Mouse (Mus musculus) G1E (cell line): ENCODE measurements at regions not wholly inside any gene's neighbourhood (a gene's known extent, or its start where the extent isn't known, plus 50 kb on each side); places are given as distances from the start of the nearest gene placed in this dataset.

Source experiments
- ATAC-seq: 2 replicates; pipeline ENCODE4 v1.8.0; 2016; ENCODE audit warnings: mild to moderate bottlenecking; ENCODE audit not compliant: insufficient number of reproducible peaks, poor library complexity, low FRiP score, severe bottlenecking; ENCODE audit errors: extremely low read depth
- DNase-seq: peaks from one replicate; pipeline ENCODE4 v3.0.0; 2012; ENCODE audit warnings: low spot score
- H3K27me3 ChIP-seq: 2 replicates; pipeline ENCODE4 v1.6.1; 2012; ENCODE audit warnings: mild to moderate bottlenecking, low read length, inconsistent platforms; ENCODE audit not compliant: insufficient read depth
- H3K36me3 ChIP-seq: replicated peaks from 2 replicates; pipeline ENCODE3; 2012; ENCODE audit warnings: mild to moderate bottlenecking, inconsistent platforms
- H3K4me1 ChIP-seq: 2 replicates; pipeline ENCODE4 v1.6.1; 2012; ENCODE audit warnings: low read depth, low read length, inconsistent platforms, mixed read lengths; ENCODE audit not compliant: insufficient read depth
- H3K4me3 ChIP-seq: 2 replicates; pipeline ENCODE4 v1.5.1; 2012; ENCODE audit warnings: low read depth, mild to moderate bottlenecking, inconsistent platforms, low read length, moderate library complexity, mixed read lengths
- H3K9me3 ChIP-seq: replicated peaks from 2 replicates; pipeline ENCODE4 v1.6.1; 2012; ENCODE audit warnings: inconsistent platforms
- CTCF ChIP-seq: IDR thresholded peaks from 2 replicates; pipeline ENCODE4 v1.5.1; 2012; ENCODE audit warnings: low read depth, low read length, inconsistent platforms, mixed read lengths
- GATA1 ChIP-seq: IDR thresholded peaks from 2 replicates; pipeline ENCODE4 v1.6.1; 2012; ENCODE audit warnings: borderline replicate concordance, low read length, inconsistent platforms, mixed read lengths
- GATA2 ChIP-seq: IDR thresholded peaks from 2 replicates; pipeline ENCODE4 v1.6.1; 2012; ENCODE audit warnings: low read depth, low read length, inconsistent platforms, borderline replicate concordance
- POLR2AphosphoS5 ChIP-seq: IDR thresholded peaks from 2 replicates; pipeline ENCODE4 v1.6.1; 2012; ENCODE audit warnings: low read depth, low read length, inconsistent platforms; ENCODE audit not compliant: insufficient replicate concordance
- TAL1 ChIP-seq: conservative IDR thresholded peaks from 2 replicates; pipeline ENCODE4 v1.6.1; 2012; ENCODE audit warnings: low read depth, low read length, inconsistent platforms, mixed read lengths

GRCm38 (mm10) chr4:89442526-89442925 is 131.7 kb upstream of the Cdkn2b start:
- H3K27me3 ChIP-seq = no peaks in the 10 kb centered on the region
- no peak for ATAC-seq
- H3K4me3 ChIP-seq = no peak overlapping the region
- peaks cover 24% of the 10 kb centered on the region for H3K9me3 ChIP-seq
- no peak for DNase-seq
- TF ChIP-seq GATA2 (no peak), GATA1 (no peak), TAL1 (no peak), POLR2AphosphoS5 (no peak), CTCF (no peak)
- H3K36me3 ChIP-seq = no peaks in the 10 kb centered on the region
- H3K4me1 ChIP-seq = no peaks in the 10 kb centered on the region

- H3K36me3 ChIP-seq = no peaks in the 10 kb centered on the region
- H3K4me1 ChIP-seq = no peaks in the 10 kb centered on the region
- H3K4me3 ChIP-seq = no peak overlapping the region
- DNase-seq = no peak
- H3K9me3 ChIP-seq = peaks cover 24% of the 10 kb centered on the region
- H3K27me3 ChIP-seq = no peaks in the 10 kb centered on the region
- no peak for ATAC-seq
- no peak for TF ChIP-seq GATA1
- no peak for TF ChIP-seq CTCF
- TF ChIP-seq POLR2AphosphoS5 = no peak
- TF ChIP-seq TAL1 = no peak
- no peak for TF ChIP-seq GATA2
Measured at GRCm38 (mm10) chr4:89440821-89441220, 130.0 kb upstream of the Cdkn2b start.

GRCm38 (mm10) chr4:89440326-89440725 is 129.5 kb upstream of the Cdkn2b start:
- DNase-seq (no peak), ATAC-seq (no peak)
- no peak overlapping the region for H3K4me3 ChIP-seq
- TF ChIP-seq POLR2AphosphoS5 = no peak
- TF ChIP-seq GATA1 = no peak
- TF ChIP-seq CTCF = no peak
- TF ChIP-seq GATA2 = no peak
- TF ChIP-seq TAL1 = no peak
- H3K27me3 ChIP-seq = no peaks in the 10 kb centered on the region
- H3K4me1 ChIP-seq = no peaks in the 10 kb centered on the region
- H3K9me3 ChIP-seq = peaks cover 21% of the 10 kb centered on the region
- H3K36me3 ChIP-seq = no peaks in the 10 kb centered on the region

- Histone ChIP-seq H3K27me3 (no peaks in the 10 kb centered on the region), H3K4me1 (no peaks in the 10 kb centered on the region), H3K9me3 (peaks cover 12% of the 10 kb centered on the region), H3K36me3 (no peaks in the 10 kb centered on the region), H3K4me3 (no peak overlapping the region)
- no peak for DNase-seq
- TF ChIP-seq TAL1 (no peak), GATA1 (no peak), CTCF (no peak), POLR2AphosphoS5 (no peak), GATA2 (no peak)
- ATAC-seq = no peak
Measured at GRCm38 (mm10) chr4:89438665-89439064, 127.8 kb upstream of the Cdkn2b start.

DNA sequence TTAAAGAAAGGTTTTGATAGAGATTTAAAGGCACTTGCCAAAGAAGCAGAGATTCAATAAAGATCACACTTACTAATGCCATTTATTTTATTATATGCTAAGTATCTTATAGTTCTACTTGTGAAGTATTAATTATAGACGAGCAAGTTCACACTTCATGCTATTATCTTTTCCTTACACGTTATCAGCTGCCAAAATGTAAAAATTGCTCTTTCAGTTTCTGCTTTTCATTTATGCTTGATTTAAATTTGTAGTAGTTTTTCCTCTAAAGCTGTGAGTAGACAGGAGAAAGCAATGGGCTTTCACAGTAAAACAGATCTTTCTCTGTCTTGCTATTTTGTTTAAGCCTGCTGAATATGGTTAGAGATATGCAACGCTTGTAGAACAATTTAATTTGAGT is 125.9 kb upstream of the Cdkn2b start:
- H3K36me3 ChIP-seq = no peaks in the 10 kb centered on the region
- H3K27me3 ChIP-seq = no peaks in the 10 kb centered on the region
- H3K9me3 ChIP-seq = peaks cover 9% of the 10 kb centered on the region
- DNase-seq (no peak), ATAC-seq (no peak)
- TF ChIP-seq POLR2AphosphoS5 = no peak
- no peak for TF ChIP-seq GATA2
- TF ChIP-seq GATA1 = no peak
- no peak for TF ChIP-seq CTCF
- no peak for TF ChIP-seq TAL1
- no peaks in the 10 kb centered on the region for H3K4me1 ChIP-seq
- no peak overlapping the region for H3K4me3 ChIP-seq

GRCm38 (mm10) chr4:89434152-89434551 is 123.3 kb upstream of the Cdkn2b start:
- H3K27me3 ChIP-seq = no peaks in the 10 kb centered on the region
- ATAC-seq = no peak
- H3K4me1 ChIP-seq = no peaks in the 10 kb centered on the region
- no peak overlapping the region for H3K4me3 ChIP-seq
- DNase-seq = no peak
- H3K36me3 ChIP-seq = no peaks in the 10 kb centered on the region
- TF ChIP-seq CTCF (no peak), TAL1 (no peak), GATA2 (no peak), POLR2AphosphoS5 (no peak), GATA1 (no peak)
- H3K9me3 ChIP-seq = peaks cover 11% of the 10 kb centered on the region

DNA sequence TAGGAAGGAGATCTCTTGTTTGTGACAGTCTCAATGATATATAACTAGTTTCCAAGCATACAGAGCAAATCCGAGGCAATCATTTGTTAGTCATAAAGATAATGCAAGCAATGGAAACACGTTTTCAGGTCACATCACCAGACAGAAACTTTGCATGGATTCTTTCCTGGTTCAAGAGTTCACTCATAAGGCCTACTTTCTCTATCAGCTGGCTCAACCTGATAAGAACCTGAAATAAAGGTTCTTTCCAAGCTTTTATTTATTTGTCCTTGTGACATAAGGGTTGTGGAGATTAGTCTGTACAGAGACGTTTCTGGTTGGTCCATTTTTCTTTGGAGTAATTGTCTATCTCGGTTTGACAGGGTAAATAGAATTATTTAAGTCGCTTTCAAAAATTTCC is 122.7 kb upstream of the Cdkn2b start:
- no peak for ATAC-seq
- DNase-seq = no peak
- Histone ChIP-seq H3K36me3 (no peaks in the 10 kb centered on the region), H3K4me1 (no peaks in the 10 kb centered on the region), H3K9me3 (peaks cover 12% of the 10 kb centered on the region), H3K27me3 (no peaks in the 10 kb centered on the region), H3K4me3 (no peak overlapping the region)
- TF ChIP-seq POLR2AphosphoS5 (no peak), TAL1 (no peak), CTCF (no peak), GATA1 (no peak), GATA2 (no peak)
